Mouse (Mus musculus) myocyte (in vitro differentiated cells): Measurements from ENCODE around the gene Gm45140.

Experiments used
- E2F4 ChIP-seq: IDR thresholded peaks from one replicate; pipeline ENCODE4 v1.6.1; 2011; ENCODE audit warnings: mild to moderate bottlenecking, control low read depth, moderate library complexity; ENCODE audit not compliant: insufficient read depth
- MAX ChIP-seq: IDR thresholded peaks from one replicate; pipeline ENCODE4 v1.6.1; 2011; ENCODE audit warnings: low read depth, mild to moderate bottlenecking, control low read depth
- MYOG ChIP-seq, 3 experiments: IDR thresholded peaks; one replicate each; pipeline ENCODE4 v1.6.1; 2011; ENCODE audit warnings: control low read depth in 2 of 3, low read depth in 2 of 3, mild to moderate bottlenecking in 2 of 3; ENCODE audit not compliant: insufficient read length in 2 of 3, control insufficient read depth in 1 of 3, insufficient read depth in 1 of 3
- POLR2A ChIP-seq: IDR thresholded peaks from one replicate; pipeline ENCODE4 v1.6.1; 2011; ENCODE audit warnings: low read depth, mild to moderate bottlenecking, control low read depth, moderate library complexity; ENCODE audit not compliant: insufficient read length
- POLR2AphosphoS2 ChIP-seq: IDR thresholded peaks from one replicate; pipeline ENCODE4 v1.6.1; 2011; ENCODE audit warnings: low read depth, control low read depth; ENCODE audit not compliant: insufficient read length
- TCF3 ChIP-seq: IDR thresholded peaks from one replicate; pipeline ENCODE4 v1.6.1; 2011; ENCODE audit warnings: low read depth, control low read depth; ENCODE audit not compliant: insufficient read length
- USF1 ChIP-seq: IDR thresholded peaks from one replicate; pipeline ENCODE4 v1.6.1; 2011; ENCODE audit warnings: low read depth, mild to moderate bottlenecking, control low read depth, moderate library complexity

- TF ChIP-seq POLR2A = no peak
- no peak for TF ChIP-seq MYOG (IDR thresholded peaks at IDR 0.05; ENCODE audit: control insufficient read depth in 1 of 3, insufficient read depth in 1 of 3, insufficient read length in 2 of 3, low read depth in 2 of 3)
- no peak for TF ChIP-seq MAX
- TF ChIP-seq POLR2AphosphoS2 = no peak
- TF ChIP-seq E2F4 = no peak
- no peak for TF ChIP-seq USF1
- no peak for TF ChIP-seq TCF3
Measured at GRCm38 (mm10) chr6:87812656-87813055, 22.9 kb downstream of the Gm45140 start.
